Mouse (Mus musculus) brain, embryonic 14.5 days (tissue): ENCODE data around the gene Znrf3. TPM values are rescaled to one million over a fixed set of nuclear protein-coding genes. Genes with fewer than 3 reads are reported as not detected.

Experiments used
- DNase-seq: peaks from one replicate; pipeline ENCODE4 v3.0.0-alpha.2; 2011; ENCODE audit warnings: low read depth
- CTCF ChIP-seq: fragments of 200-500 bp; IDR thresholded peaks from 2 replicates; pipeline ENCODE4 v1.5.1; 2012; ENCODE audit warnings: inconsistent platforms, mild to moderate bottlenecking, moderate library complexity, borderline replicate concordance; ENCODE audit not compliant: insufficient read depth, insufficient read length; ENCODE audit errors: extremely low read depth
- POLR2A ChIP-seq: fragments of 200-500 bp; IDR thresholded peaks from 2 replicates; pipeline ENCODE4 v1.6.1; 2012; ENCODE audit warnings: mild to moderate bottlenecking, inconsistent platforms, borderline replicate concordance; ENCODE audit not compliant: poor library complexity, insufficient read depth, insufficient read length, severe bottlenecking; ENCODE audit errors: extremely low read depth
- polyA plus RNA-seq: library from polyadenylated mRNA; depleted of rRNA; stranded (reverse); fragments of >200 nt; gene quantifications from 2 replicates; pipeline ENCODE4 v1.2.3, GENCODE M21; 2012

Gene Znrf3
- polyA plus RNA-seq, 1 experiment, result 7.5 TPM

- TF ChIP-seq POLR2A (no peak), CTCF (peak; percentile 89)
- DNase-seq, result peak; percentile 89
Observed at GRCm38 (mm10) chr11:5290691-5291090, 154.0 kb downstream of the Znrf3 start.

GRCm38 (mm10) chr11:5289826-5290580, 154.6 kb downstream of the Znrf3 start:
- TF ChIP-seq POLR2A, result no peak
- TF ChIP-seq CTCF, result no peak
- peak; percentile 79 for DNase-seq

DNA sequence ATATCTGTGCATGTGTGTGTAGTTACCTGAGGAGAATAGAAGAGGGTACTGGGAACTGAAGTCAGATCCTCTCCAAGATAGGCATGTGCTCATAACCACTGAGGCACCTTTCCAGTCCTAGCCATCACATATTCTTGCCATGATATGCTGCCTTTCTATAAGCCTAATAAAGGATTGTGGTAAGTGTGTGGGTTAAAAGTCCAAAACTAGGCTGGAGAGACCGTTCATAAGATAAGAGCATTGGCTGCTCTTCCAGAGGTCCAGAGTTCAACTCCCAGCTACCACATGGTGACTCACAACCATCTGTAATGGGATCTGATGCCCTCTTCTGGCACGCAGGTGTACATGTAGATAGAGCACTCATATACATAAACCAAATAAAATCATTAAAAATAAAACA, 160.7 kb downstream of the Znrf3 start:
- TF ChIP-seq CTCF (no peak), POLR2A (no peak)

DNA sequence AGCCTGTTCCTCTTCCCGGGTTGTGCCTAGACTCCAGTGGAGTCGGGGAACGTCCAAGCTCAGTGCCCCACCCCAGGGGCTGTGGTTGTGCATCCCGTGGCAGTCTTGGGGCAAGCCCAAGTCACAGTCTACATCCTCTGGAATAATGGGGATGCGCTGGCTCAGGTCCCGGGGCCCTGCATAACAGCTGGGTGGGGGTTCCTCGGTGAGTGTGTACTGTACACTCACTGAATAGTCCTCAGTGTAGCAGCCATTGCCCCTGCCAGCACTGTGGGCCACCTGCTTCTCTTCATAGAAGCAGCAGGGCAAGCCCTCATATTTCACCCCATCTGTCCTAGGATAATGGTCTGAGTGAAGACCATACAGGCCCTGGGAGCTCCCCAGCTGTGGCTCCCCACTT, 163.7 kb downstream of the Znrf3 start:
- no peak for DNase-seq
- TF ChIP-seq POLR2A (no peak), CTCF (no peak)

More for the DNA sequence above, 160.7 kb downstream of the Znrf3 start:
- DNase-seq, result no peak

DNA sequence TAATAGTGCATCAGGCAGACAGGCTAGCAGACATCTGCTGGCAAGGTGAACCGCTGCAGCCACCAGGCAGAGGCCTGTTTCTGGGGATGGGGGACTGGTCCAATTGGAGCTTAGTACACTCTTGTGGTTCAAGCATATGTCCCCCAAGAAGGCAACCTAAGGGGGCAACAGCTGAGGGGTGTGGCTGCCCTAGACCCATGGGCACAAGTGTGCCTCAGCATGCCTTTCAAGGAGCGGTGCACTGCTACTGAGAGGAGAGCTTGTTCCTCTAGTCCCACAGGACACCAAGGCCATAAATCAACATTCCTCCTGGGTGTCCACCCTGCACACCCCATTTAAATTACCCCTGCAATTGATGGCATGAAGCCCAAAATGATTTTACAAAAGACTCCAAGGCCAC, 166.2 kb downstream of the Znrf3 start:
- no peak for DNase-seq

GRCm38 (mm10) chr11:5277307-5277971, 167.2 kb downstream of the Znrf3 start:
- no peak for TF ChIP-seq POLR2A
- TF ChIP-seq CTCF, result no peak
- peak; percentile 30 for DNase-seq

More for the DNA sequence above, 166.2 kb downstream of the Znrf3 start:
- no peak for TF ChIP-seq POLR2A
- no peak for TF ChIP-seq CTCF

DNA sequence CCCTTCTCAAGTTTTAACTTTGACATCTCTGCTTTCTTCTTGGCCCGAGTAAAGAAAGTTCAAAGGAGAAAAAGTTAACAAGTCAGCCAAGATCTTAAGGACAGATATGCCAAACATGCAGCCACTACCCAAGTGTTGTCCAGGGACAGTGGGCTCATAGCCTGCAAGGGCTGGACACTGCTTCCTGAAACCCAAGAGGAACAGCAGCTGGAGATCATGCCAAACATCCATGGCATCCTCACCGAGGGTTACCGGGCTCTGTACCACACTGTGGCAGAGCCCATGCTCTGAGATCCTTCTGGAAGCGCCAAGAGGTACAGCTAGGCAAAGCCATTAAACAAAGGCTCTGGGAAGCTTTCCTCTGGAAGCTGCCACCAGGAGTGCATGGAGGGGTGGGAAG, 169.4 kb downstream of the Znrf3 start:
- DNase-seq, result no peak
- TF ChIP-seq CTCF (no peak), POLR2A (no peak)

DNA sequence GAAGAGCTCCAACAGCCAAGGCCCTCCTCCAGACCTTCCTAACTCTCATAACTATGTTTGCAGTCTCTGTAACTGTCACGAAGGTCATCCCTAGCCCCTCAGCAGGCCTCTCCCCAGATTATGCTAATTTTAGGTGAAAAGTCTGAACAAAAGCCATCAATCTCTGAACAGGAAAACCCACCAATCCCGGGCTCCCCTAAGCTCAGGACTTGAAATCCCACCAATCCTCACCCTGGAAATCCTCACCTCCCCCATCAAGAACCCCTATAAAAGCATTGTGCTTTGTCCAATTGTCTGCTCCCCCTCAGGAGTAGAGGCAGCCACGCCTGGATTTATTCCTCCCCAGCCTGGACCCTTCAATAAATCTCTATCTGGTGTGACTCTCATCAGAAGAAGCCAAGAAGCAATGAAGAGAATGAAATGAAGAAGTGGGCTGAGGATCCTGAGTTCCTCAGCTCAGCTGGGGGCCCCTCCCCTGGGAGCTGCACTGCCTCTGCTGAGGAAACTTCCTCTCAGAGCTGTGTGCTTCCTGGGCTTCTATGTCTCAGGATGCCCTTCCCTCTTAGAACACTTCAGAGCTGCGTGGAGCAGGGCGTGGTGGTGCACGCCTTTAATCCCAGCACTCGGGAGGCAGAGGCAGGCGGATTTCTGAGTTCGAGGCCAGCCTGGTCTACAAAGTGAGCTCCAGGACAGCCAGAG, 172.0 kb downstream of the Znrf3 start:
- DNase-seq, result no peak
- TF ChIP-seq POLR2A (no peak), CTCF (no peak)

DNA sequence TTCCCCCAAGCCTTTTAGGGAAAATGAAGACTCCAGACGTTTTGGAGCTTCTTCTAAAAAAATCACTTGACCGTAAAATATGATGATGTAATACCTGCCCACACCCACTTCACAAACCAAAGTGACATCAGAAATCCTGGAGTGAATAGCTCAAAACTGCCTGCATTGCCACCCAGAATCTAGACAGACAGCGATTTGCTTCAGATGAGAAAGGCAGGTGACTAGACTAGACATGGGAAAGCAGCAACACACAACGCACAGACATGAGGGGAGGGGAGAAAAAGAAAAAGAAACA, 172.6 kb downstream of the Znrf3 start:
- DNase-seq, result no peak
- no peak for TF ChIP-seq CTCF
- TF ChIP-seq POLR2A, result no peak

DNA sequence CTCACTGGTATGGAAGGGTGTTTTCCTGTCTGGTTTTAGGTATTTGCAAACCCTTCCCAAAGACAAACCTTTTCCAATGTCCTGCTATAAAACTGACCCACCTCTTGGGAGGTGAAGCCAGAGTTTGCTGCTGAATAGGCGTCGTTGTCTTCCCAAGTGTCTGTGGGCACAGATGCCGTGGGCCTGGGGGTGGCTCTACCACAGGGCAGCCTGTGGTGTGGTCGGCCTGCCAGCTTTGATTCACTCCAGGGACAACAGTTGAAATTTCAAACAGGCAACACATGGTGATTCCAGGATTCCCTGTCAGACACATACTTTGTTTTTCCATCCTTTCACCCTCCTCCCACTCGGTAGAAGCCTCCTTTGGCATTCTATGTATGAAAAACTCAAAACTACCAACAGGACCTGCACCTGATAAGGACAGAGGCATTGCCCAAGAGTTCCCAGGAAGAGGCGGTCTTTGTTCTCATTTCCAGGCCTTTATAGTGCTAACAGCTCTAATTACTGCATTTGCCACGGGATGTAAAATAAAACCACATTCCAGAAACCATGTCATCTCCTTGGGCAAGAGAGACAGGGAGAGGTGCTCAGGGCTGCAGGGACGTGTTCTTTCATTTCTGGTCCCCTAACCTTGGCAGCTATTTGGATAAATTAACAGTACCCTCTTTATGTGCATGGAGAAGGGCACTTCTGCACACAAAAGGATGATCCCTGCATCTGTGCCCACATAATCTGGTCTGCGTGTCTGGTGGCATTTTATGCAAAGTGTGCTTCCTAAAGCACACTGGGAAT, 173.2 kb downstream of the Znrf3 start:
- no peak for TF ChIP-seq CTCF
- TF ChIP-seq POLR2A, result no peak
- peak; percentile 58 for DNase-seq
